Mouse (Mus musculus): ENCODE results near the gene Ccl12.

Gene Ccl12

DNA sequence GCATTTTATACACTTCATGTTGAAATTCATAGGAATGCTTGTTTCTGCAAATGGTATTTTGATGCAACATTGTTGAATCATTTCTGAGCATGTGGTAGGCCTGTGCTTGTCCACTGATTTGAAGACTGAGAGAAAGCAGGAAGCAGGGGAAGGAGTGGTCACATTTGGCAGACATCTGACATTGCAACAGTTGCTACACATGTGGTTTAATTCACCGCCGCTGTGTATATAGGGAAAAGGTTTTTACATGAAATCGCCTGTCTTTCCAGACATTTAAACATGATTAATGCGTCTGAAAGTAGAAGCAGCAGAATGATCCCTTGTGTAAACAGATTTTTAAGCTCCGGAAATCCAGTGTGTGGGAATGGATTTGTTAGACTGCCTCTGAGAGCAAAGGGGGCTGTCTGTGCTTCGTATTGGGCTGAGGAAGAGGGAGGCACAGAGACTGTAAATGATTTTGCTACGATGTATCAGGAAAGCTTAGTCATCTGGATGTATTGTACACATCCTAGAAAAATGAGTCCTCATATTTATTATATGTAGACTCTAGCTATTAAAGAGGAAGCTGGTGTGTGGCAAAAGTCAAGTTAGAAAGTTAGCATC is 37.9 kb downstream of the Ccl12 start:
- DNase-seq (ENCODE audit: low read depth): no peak
